Mouse (Mus musculus) testis, adult 2 months (tissue): ENCODE data around the gene BC035947. TPM values are rescaled to one million over a fixed set of nuclear protein-coding genes. Genes with fewer than 3 reads are reported as not detected.

ENCODE experiments used
- H3K27ac ChIP-seq: fragments of 200-500 bp; 2 replicates; pipeline ENCODE4 v1.5.1; 2012; ENCODE audit warnings: low read depth, low read length; ENCODE audit not compliant: control insufficient read depth, insufficient read depth
- H3K27me3 ChIP-seq: fragments of 200-500 bp; 2 replicates; pipeline ENCODE4 v1.6.1; 2012; ENCODE audit warnings: mild to moderate bottlenecking, low read length, moderate library complexity; ENCODE audit not compliant: control insufficient read depth, insufficient read depth
- H3K36me3 ChIP-seq: fragments of 200-500 bp; 2 replicates; pipeline ENCODE4 v1.6.1; 2012; ENCODE audit warnings: mild to moderate bottlenecking, low read length; ENCODE audit not compliant: control insufficient read depth, insufficient read depth
- H3K4me1 ChIP-seq: fragments of 200-500 bp; 2 replicates; pipeline ENCODE4 v1.6.1; 2012; ENCODE audit warnings: low read length; ENCODE audit not compliant: control insufficient read depth, insufficient read depth
- H3K4me3 ChIP-seq: fragments of 200-500 bp; 2 replicates; pipeline ENCODE4 v1.5.1; 2012; ENCODE audit warnings: low read depth, mild to moderate bottlenecking, low read length, moderate library complexity, mixed read lengths; ENCODE audit not compliant: control insufficient read depth
- CTCF ChIP-seq: fragments of 200-500 bp; IDR thresholded peaks from 2 replicates; pipeline ENCODE4 v1.5.1; 2012; ENCODE audit warnings: low read depth, mild to moderate bottlenecking, inconsistent platforms, low read length, moderate library complexity; ENCODE audit not compliant: control insufficient read depth, insufficient read depth, insufficient replicate concordance
- POLR2A ChIP-seq: fragments of 200-500 bp; IDR thresholded peaks from 2 replicates; pipeline ENCODE4 v1.6.1; 2012; ENCODE audit warnings: low read depth, mild to moderate bottlenecking, inconsistent platforms, low read length, moderate library complexity; ENCODE audit not compliant: control insufficient read depth
- polyA plus RNA-seq: library from polyadenylated mRNA; depleted of rRNA; stranded (reverse); fragments of >200 nt; gene quantifications from 2 replicates; pipeline ENCODE4 v1.2.3, GENCODE M21; 2012

Gene BC035947
- polyA plus RNA-seq, 1 experiment, result 0.28 TPM

- no peak overlapping the region for H3K4me3 ChIP-seq
- no peak overlapping the region for H3K27ac ChIP-seq
- TF ChIP-seq CTCF, result peak; percentile 65; the same call in 1 of the 2 replicates
- no peak for TF ChIP-seq POLR2A
Measured at GRCm38 (mm10) chr1:78536310-78537164, 24.6 kb upstream of the BC035947 start.

DNA sequence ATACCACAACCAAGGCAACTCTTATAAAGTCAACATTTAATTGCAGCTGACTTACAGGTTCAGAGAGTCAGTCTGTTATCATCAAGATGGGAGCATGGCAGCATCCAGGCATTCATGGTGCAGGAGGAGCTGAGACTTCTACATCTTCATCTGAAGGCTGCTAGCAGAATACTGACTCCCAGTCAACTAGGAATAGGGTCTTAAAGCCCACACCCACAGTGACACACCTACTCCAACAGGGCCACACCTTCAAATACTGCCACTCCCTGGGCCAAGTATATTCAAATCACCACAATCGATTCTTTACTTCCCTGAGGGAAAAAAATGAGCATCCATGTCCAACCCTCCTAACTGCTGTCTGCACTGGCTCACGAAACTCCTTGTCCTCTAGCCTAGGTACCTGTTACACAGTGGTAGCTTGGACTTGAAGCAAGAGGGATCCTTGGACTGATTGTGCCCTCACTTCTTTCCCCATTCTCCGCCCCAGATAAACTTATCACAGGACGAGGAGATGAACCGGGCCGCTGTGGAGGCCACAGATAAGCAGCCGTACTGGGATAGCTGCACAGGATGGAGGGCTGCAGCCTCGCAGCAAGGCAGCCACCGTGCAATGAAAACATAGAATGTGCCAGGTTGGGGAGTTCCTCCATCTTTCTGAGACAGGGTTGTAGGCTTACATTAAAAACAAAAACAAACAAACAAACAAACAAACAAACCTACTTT is 22.6 kb upstream of the BC035947 start:
- Histone ChIP-seq H3K4me3 (no peak overlapping the region), H3K27ac (no peak overlapping the region), H3K27me3 (no peaks in the 10 kb centered on the region), H3K36me3 (no peaks in the 10 kb centered on the region), H3K4me1 (peaks cover 5% of the 10 kb centered on the region; the same call in 1 of the 2 replicates)
- TF ChIP-seq CTCF, result no peak
- TF ChIP-seq POLR2A, result no peak

More at GRCm38 (mm10) chr1:78536310-78537164, 24.6 kb upstream of the BC035947 start:
- Histone ChIP-seq H3K36me3 (no peaks in the 10 kb centered on the region), H3K27me3 (no peaks in the 10 kb centered on the region), H3K4me1 (peaks cover 5% of the 10 kb centered on the region; the same call in 1 of the 2 replicates)

DNA sequence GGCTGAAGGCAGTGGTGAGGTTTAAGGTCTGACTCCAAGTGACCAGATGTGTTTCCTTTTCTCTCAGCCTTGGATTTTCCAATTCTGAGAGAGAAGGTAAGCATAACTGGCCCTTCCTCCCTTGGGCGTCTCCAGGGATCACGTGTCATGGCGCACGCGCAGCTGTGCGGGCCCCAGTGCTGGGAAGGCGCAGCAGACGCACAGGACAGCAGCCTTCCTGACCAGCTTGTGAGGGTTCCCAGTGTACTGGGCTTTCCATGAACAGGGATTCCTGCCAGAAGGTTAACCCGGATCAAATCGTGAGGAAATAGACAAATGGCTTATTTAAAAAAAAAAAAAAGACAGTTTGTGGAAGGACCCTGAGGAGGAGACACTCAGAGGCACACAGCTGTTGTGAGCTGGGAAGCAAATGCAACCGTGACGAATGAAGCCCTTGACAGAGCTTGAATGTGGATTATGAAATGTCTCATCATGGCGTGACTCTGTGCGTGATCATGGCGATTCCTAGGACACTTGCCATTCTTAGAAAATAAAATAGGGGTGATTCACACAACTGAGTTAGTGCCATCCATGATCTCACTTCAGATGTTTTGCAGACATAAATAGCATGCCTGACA is 20.3 kb upstream of the BC035947 start:
- TF ChIP-seq CTCF (no peak), POLR2A (no peak)
- Histone ChIP-seq H3K36me3 (no peaks in the 10 kb centered on the region), H3K4me1 (no peaks in the 10 kb centered on the region), H3K4me3 (peak overlapping the region; percentile 21), H3K27me3 (no peaks in the 10 kb centered on the region), H3K27ac (no peak overlapping the region)

DNA sequence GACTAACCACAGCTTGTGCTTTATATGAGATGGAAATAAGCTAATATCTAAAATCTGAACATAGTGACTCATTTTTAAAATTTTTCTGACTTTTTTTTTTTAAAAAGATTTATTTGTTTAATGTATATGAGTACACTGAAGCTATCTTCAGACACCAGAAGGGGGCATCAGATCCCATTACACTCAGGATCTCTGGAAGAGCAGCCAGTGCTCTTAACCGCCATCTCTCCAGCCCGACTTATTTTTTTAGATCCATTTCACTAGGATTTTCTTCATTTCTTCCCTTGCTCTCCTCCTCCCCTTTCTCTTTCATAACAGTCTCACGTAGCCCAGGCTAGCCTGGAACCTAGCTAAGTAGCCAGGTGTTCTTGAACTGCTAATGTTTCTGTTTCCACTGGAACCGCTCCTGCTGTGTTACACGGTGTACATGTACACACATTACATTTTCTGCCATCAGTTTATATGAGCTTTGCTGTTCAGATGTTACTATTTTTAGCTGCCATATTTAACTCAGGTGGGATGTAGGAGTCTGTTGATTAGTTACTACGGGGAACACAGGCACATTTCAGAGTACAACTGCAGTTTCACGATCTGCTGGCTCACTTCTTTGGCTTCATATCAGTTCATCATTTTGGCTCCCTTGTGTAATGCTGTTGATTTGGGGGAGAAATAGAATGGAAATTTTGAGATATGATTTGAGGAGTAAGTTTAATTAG is 18.7 kb upstream of the BC035947 start:
- Histone ChIP-seq H3K4me1 (peaks cover 2% of the 10 kb centered on the region; the same call in 1 of the 2 replicates), H3K27me3 (no peaks in the 10 kb centered on the region), H3K4me3 (no peak overlapping the region), H3K27ac (no peak overlapping the region), H3K36me3 (no peaks in the 10 kb centered on the region)
- no peak for TF ChIP-seq POLR2A
- no peak for TF ChIP-seq CTCF

- Histone ChIP-seq H3K27ac (no peak overlapping the region), H3K4me3 (no peak overlapping the region), H3K36me3 (no peaks in the 10 kb centered on the region), H3K4me1 (peaks cover 2% of the 10 kb centered on the region; the same call in 1 of the 2 replicates), H3K27me3 (no peaks in the 10 kb centered on the region)
- TF ChIP-seq POLR2A, result no peak
- no peak for TF ChIP-seq CTCF
Measured at GRCm38 (mm10) chr1:78529011-78529410, 17.1 kb upstream of the BC035947 start.

- Histone ChIP-seq H3K36me3 (no peaks in the 10 kb centered on the region), H3K4me1 (peaks cover 2% of the 10 kb centered on the region; the same call in 1 of the 2 replicates), H3K27ac (no peak overlapping the region), H3K27me3 (no peaks in the 10 kb centered on the region), H3K4me3 (no peak overlapping the region)
- no peak for TF ChIP-seq CTCF
Measured at GRCm38 (mm10) chr1:78528356-78528755, 16.4 kb upstream of the BC035947 start.
